Mouse (Mus musculus) right cerebral cortex, adult 18-20 months (tissue): ENCODE measurements around the gene Tspan1.

Experiments
- DNase-seq: peaks from one replicate; pipeline ENCODE4 v3.0.0; 2022; ENCODE audit warnings: mixed read lengths

The Tspan1 gene

GRCm38 (mm10) chr4:116123602-116124519 lies 43.5 kb downstream of the Tspan1 start, which contains the start of the genes Rad54l and Pomgnt1:
Rad54l (minus strand) TSS chr4:116123690.
Pomgnt1 (plus strand) TSS chr4:116123840.
- peak; percentile 79 for DNase-seq

DNA sequence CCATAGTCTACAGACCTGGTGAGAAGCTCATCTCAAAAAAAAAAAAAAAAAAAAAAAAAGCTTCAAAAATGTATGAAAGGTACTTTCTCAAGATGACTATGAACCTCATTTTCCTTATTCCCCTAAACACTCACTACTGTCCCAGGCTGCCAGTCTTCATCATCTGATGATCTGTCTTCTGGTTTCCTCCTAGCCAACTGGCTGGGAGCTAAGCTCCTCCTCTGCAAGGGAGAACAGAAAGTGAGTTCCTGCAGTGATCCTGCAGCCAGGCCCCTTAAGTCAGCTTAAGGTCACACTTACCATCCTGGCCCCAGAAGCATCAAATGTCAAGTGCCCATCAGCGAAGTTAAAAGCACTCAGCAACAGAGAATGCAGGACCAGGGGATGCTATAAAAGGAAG lies 44.6 kb downstream of the Tspan1 start:
- DNase-seq, result no peak
